In genomic region chr11:96178911-96179503, GRCm38 (mm10) we compare ENCODE assay signal across 22 mouse cellular contexts. TPM values are rescaled to one million over a fixed set of nuclear protein-coding genes. Genes with fewer than 3 reads are reported as not detected.
"Had no signal": no experiment of that assay in that cellular context is flagged by ENCODE, and none has a peak within 500 bp of the region (broad histone marks: within the 10 kb centered on the region; RNA-seq: fewer than 3 reads in every experiment).

No protein-coding gene starts in this region.

- H3K9me3 ChIP-seq: stomach, embryonic 15.5 days had no signal

- H3K9ac ChIP-seq: limb, embryonic 12.5 days; limb, embryonic 15.5 days; liver, embryonic 14.5 days; liver, postnatal 0 days; lung, embryonic 14.5 days; neural tube, embryonic 13.5 days; stomach, embryonic 15.5 days had no signal

- H3K4me2 ChIP-seq: limb, embryonic 12.5 days; limb, embryonic 15.5 days; liver, embryonic 11.5 days; lung, embryonic 14.5 days; neural tube, embryonic 13.5 days; stomach, embryonic 15.5 days had no signal

- DNase-seq: kidney, adult 2 months; kidney, postnatal 25 days; layer of hippocampus, adult 9-11 months; liver, postnatal 0 days; lung, embryonic 14.5 days; midbrain, embryonic 14.5 days; right cerebral cortex, postnatal 25 days; spleen, adult 18-20 months; thymus, postnatal 25 days had no signal

- H3K4me1 ChIP-seq: limb, embryonic 12.5 days; limb, embryonic 15.5 days; neural tube, embryonic 13.5 days; stomach, embryonic 15.5 days had no signal

- H3K27ac ChIP-seq: kidney, postnatal 0 days; layer of hippocampus, adult 2 months; limb, embryonic 12.5 days; limb, embryonic 15.5 days; liver, embryonic 14.5 days; macrophage; neural tube, embryonic 13.5 days; stomach, embryonic 15.5 days had no signal

- ATAC-seq: liver, postnatal 0 days; lung, postnatal 0 days had no signal

- H3K36me3 ChIP-seq: limb, embryonic 12.5 days; limb, embryonic 15.5 days; neural tube, embryonic 13.5 days; stomach, embryonic 15.5 days had no signal

- H3K4me3 ChIP-seq: layer of hippocampus, adult 2 months; limb, embryonic 12.5 days; limb, embryonic 15.5 days; neural tube, embryonic 13.5 days; stomach, embryonic 15.5 days had no signal

RNA-seq across cellular contexts. Expression of gene Hoxb13, which starts 15.1 kb away (rescaled TPM):
- polyA plus RNA-seq: kidney, adult 2 months; kidney, embryonic 14.5 days; kidney, postnatal 0 days; large intestine, adult 2 months; limb, embryonic 12.5 days; limb, embryonic 15.5 days; liver, embryonic 11.5 days; liver, embryonic 14.5 days; liver, postnatal 0 days; lung, embryonic 14.5 days; lung, postnatal 0 days; macrophage; midbrain, embryonic 14.5 days; midbrain, postnatal 0 days; neural tube, embryonic 13.5 days; stomach, embryonic 15.5 days had no signal

RNA-seq across cellular contexts. Expression of gene Ttll6, which starts 45.4 kb away (rescaled TPM):
- polyA plus RNA-seq: kidney, embryonic 14.5 days; limb, embryonic 12.5 days; limb, embryonic 15.5 days; liver, embryonic 11.5 days; liver, embryonic 14.5 days; liver, postnatal 0 days; macrophage; midbrain, embryonic 14.5 days; neural tube, embryonic 13.5 days had no signal
